Mouse (Mus musculus) activated CD4-positive, CD25-positive, alpha-beta regulatory T cell, adult 4 months (primary cell): ENCODE measurements around the gene Prkar1a. TPM values are rescaled to one million over a fixed set of nuclear protein-coding genes. Genes with fewer than 3 reads are reported as not detected.

ENCODE experiments used
- ATAC-seq: one replicate; pipeline ENCODE4 v1.8.0; 2017
- polyA plus RNA-seq, 2 experiments: library from polyadenylated mRNA; unstranded; fragments of 100-300 nt; shearing (Covaris generic); gene quantifications; one replicate each; pipeline ENCODE4 v1.2.1; 2017

Prkar1a gene
- polyA plus RNA-seq, 2 experiments from 2014 or later, result 491 to 502 TPM

DNA sequence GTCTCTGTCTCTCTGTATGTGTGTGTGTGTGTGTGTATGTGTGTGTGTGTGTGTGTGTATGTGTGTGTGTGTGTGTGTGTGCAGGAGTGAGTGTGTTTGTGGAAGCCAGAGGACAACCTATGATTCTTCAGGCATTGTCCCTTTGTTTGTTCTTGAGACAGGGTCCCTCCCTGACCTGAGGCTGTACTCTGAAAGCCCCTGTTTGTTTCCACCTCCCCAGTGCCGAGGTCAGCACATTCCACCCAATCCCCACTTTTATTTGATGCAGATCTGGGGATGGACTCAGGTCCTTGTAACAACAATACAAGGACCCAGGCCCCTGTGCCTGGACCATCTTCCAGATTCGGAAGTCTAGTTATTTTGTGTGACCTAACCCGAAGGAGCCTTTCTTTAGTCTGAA, 58.2 kb downstream of the Prkar1a start:
- ATAC-seq, result no peak

DNA sequence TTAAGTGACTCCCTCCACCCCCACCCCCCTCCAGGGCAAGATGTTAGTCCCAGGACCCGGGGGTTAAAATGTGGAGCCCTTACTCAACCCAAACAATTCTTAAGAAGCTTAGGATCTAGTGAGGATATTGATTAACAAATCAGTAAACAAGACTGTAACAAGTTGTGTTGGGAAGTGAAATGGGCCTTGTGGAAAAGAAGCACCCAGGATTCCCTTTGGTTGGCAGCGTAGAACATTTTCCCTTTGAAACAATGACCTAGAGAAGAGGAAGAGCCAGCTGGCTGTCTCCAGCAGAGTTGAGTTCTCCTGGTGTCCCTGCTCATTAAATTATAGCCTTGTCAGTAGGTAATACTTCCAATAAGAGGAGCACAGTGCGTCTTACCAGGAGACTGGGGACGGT, 59.6 kb downstream of the Prkar1a start:
- no peak for ATAC-seq

- no peak for ATAC-seq
Observed at GRCm38 (mm10) chr11:109709501-109709900, 60.3 kb downstream of the Prkar1a start.

DNA sequence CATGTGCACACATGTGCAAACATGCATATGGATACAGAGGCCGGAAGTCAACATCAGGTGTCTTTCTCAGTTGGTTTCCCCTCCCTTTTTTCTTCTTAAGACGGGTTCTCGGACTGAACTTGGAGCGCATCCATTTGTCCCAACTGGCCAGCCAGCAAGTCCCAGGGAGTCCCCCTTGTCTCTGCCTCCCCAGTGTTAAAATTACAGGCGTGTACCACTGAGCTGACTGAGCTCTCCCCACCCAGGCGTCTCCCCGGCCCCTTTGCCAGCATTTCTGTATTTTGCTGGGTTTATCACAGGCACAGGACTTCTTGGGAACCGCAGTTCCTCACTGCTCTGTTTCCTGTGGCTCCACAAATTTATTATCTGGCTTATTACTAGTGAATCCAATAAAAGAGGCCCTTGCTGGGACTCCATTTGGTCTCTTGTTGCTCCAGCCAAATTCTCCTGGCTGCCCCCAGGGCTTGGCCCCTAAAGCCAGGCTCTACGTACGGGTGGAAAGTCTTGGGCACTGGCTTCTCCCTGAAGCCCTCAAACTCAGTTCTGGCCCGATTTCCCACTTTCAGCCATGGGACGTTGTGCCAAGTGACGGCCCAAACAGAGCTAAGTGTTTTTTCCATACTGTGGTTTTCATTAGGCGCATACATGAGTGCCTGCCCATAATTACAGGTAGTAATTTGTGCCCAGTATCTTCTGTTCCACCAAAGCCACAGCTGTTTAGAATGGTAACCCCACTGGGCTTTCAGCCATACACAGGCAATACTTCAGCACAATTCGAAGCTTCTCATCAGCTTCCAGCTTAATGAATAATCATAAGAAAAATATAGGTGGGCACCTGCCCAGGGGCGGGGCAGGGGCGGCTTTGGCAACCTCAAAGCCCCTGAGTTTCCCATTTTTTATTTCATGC, 65.4 kb downstream of the Prkar1a start:
- ATAC-seq, result no peak

DNA sequence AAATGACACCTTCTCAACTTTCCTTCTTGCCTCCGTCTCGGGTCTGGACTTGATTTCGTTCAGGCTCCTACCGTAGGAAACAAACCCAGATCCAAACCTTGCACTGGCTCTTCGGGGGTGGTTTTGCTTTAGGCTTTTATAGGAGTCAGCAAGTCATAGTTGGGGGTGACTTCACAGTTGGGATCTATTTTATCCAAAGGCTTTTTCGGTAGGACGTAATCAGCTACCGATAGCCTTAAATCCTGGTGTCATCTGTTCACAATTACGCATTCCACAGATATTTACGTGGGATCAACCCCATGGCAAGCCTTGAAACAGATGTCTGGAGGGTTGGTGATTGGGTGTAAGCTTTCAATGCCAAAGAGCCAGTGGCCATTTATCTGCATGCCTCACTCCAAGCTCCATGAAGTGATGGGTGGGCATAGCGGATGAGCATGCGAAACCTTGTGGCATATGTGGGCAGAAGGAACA, 66.1 kb downstream of the Prkar1a start:
- ATAC-seq, result no peak

DNA sequence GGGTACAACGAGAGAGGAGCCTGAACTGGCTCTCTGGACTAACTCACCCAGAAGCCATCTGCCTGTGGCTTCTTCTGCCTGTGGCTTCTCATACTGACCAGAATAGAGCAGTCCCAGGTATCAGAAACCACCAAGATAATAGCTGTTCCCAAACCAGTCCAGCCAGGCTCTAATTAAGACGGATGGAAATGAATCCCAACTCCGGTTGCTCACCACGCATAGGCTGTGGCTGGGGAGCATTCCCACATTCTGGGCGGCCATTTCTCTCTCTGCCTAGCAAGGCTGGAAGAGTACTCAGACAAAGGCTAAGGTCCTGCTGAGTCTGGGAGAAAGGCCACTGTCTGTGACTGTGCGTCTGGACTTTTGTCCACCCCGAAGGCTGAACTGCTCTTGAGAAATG, 67.8 kb downstream of the Prkar1a start:
- no peak for ATAC-seq

DNA sequence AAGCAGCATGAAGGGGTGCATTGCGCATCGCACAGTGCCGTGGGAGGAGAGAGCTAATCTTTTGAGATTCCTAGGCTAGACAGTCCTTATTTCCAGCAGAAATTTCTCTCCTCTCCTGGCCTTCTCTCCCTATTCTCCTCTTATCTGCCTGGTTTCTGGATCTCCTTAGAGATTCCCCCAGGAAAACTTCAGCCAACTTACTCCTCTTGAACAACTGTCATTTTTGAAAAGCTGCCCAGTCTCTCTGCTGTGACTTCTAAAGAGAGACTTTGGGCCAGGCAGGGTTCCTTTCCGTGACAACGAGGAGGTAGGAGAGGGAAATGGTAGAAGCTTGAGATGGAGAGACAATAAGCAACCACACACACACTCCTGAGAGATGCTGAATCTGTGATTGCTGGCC, 68.2 kb downstream of the Prkar1a start:
- no peak for ATAC-seq

DNA sequence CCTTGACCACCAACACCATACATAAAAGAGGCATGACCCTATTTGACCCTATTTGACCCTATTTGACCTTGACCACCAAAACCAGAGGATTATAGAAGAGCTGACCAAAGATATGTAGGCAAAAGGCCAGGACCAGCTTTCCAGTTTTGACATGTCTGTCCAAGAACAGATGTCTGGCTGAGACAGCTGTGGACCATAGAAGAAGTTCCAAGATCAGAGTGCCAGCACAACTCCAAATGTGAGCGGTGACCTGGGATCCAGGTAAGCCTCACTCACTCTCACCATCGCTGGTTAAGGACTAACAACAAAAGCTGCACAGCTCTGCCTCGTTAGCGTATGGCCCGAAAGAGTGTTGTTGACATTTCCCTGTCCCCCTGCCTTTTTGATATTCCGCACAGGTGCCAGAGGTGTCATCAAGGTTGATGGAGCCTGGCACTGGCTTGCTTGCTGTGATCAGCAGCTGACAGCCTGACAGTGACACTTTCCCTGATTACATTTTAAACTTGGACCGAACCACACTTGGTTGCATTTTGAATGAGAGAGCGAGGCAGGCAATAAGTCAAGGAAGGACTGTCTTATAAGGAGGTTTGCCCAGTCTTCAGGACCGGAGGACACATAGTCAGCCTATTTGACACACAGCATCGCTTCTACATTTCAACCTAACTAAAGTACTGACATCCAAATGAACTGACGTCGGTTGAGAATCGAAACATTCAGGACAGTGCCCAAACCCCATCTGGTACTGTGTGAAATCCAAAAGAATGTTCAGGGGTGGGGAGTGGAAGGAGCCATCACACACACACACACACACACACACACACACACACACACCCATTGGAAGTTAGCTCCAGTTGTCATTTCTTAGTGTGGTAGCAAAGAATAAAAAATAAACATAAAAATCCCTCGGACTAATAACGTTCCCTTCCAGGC, 69.0 kb downstream of the Prkar1a start:
- no peak for ATAC-seq

Other genes starting within 250 kb of the Prkar1a start
- gene 9930022D16Rik, start 235.5 kb upstream of the Prkar1a start, polyA plus RNA-seq, result under 1 TPM; 0.17 to 0.40 TPM
- gene Amz2, start 223.5 kb upstream of the Prkar1a start, polyA plus RNA-seq, result 10 to 100 TPM; 39.6 to 51.6 TPM
- gene Arsg, start 176.0 kb upstream of the Prkar1a start, polyA plus RNA-seq, result 1 to 10 TPM; 4.5 to 5.5 TPM
- 10 to 100 TPM; 21.1 to 24.9 TPM for gene Slc16a6, start 175.8 kb upstream of the Prkar1a start, polyA plus RNA-seq
- gene Wipi1, start 37.4 kb upstream of the Prkar1a start, polyA plus RNA-seq, result under 1 TPM in 1 of 2 experiments, not detected in 1; 0.29 TPM
- 1 to 10 TPM; 2.1 to 2.2 TPM for gene Fam20a, start 72.9 kb downstream of the Prkar1a start, polyA plus RNA-seq
- 1 to 10 TPM in 1 of 2 experiments, under 1 TPM in 1; 0.61 to 1.1 TPM for gene 1700012B07Rik, start 178.6 kb downstream of the Prkar1a start, polyA plus RNA-seq